Comparison of ENCODE assay signal across 8 mouse cellular contexts in the genomic region with DNA sequence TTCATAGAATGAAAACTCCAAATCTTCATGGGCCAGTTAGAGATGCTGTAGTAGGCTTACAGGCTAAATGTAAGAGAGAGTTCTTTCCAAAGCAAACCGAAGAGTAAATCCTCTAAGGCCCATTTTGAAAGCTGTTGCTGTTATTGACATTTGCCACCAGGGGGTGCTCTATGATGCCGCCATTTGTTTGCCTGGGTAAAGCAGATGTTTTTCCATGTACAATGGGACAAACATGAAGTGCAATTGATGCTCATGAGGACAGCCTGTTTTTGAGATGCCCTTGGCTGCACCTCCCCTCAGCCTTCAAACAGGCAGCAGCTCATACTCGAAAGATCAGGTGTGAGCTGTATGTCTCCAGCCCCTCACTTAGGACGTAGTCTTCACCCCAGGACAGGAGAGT.
DNase-seq lines count a peak whose midpoint lies in the region; ATAC-seq and TF ChIP-seq lines count a peak whose summit lies in the region.

No protein-coding gene starts in this region.

- WGBS in forebrain, embryonic 10.5 days: 47% methylated on average over 4 of the region's 4 CpGs
- WGBS in forebrain, embryonic 16.5 days: 39% methylated on average over 4 of the region's 4 CpGs
- 51% methylated on average over 4 of the region's 4 CpGs for WGBS in midbrain, embryonic 10.5 days
- 40% methylated on average over 4 of the region's 4 CpGs for WGBS in midbrain, embryonic 16.5 days
- 40% methylated on average over 4 of the region's 4 CpGs for WGBS in bone marrow, adult 2 months

- peaks cover 42% of the 10 kb centered on the region for H3K27me3 ChIP-seq in forebrain, embryonic 10.5 days (ENCODE audit: poor library complexity, severe bottlenecking)
- peaks cover 15% of the 10 kb centered on the region for H3K27me3 ChIP-seq in forebrain, embryonic 16.5 days (replicated peaks; ENCODE audit: control insufficient read depth, insufficient read depth, low read length)
- H3K27me3 ChIP-seq in midbrain, embryonic 10.5 days (ENCODE audit: low read depth, poor library complexity, severe bottlenecking): peaks cover 39% of the 10 kb centered on the region
- peaks cover 15% of the 10 kb centered on the region for H3K27me3 ChIP-seq in midbrain, embryonic 16.5 days (ENCODE audit: control insufficient read depth, insufficient read depth, low read depth, low read length)

- no peak for ATAC-seq in forebrain, embryonic 16.5 days
- no peak for ATAC-seq in midbrain, embryonic 16.5 days
- peak; percentile 48; the same call in 1 of the 2 replicates for ATAC-seq in megakaryocyte progenitor cell, adult 5-6 weeks (replicated peaks; ENCODE audit: poor library complexity)

- peak; percentile 40; the same call in 1 of the 2 replicates for TF ChIP-seq CTCF in bone marrow, adult 2 months (IDR thresholded peaks at IDR 0.05; ENCODE audit: control insufficient read depth, insufficient read depth, low read length)

- intact Hi-C loops in heart, postnatal 36 days (cut with DNase I): loop anchor here (2.0 to 5.0 kb wide), 7 partner anchors 65 to 990 kb away; partner anchors contain the start of gene Mtmr10

- peak; percentile 45 for DNase-seq in forebrain, embryonic 10.5 days (ENCODE audit: extremely low spot score, low spot score)
- peak; percentile 47 for DNase-seq in midbrain, embryonic 10.5 days (ENCODE audit: low spot score)
- DNase-seq in heart, postnatal 36 days: peak; percentile 50 to 57
- peak; percentile 35 to 42 for DNase-seq in thymus, postnatal 36 days

- H3K4me1 ChIP-seq in forebrain, embryonic 10.5 days: peaks cover 19% of the 10 kb centered on the region
- peaks cover 20% of the 10 kb centered on the region for H3K4me1 ChIP-seq in forebrain, embryonic 16.5 days (replicated peaks; ENCODE audit: control insufficient read depth, insufficient read depth, low read length)
- peaks cover 21% of the 10 kb centered on the region for H3K4me1 ChIP-seq in midbrain, embryonic 10.5 days
- H3K4me1 ChIP-seq in midbrain, embryonic 16.5 days (ENCODE audit: control insufficient read depth, insufficient read depth, low read length): peaks cover 19% of the 10 kb centered on the region
- no peaks in the 10 kb centered on the region for H3K4me1 ChIP-seq in bone marrow, adult 2 months (ENCODE audit: control insufficient read depth, insufficient read depth, low read length)

- no peak overlapping the region for H3K4me2 ChIP-seq in forebrain, embryonic 16.5 days (ENCODE audit: low read length)
- no peak overlapping the region for H3K4me2 ChIP-seq in midbrain, embryonic 16.5 days (ENCODE audit: low read length)

- no peak overlapping the region for H3K4me3 ChIP-seq in forebrain, embryonic 10.5 days
- no peak overlapping the region for H3K4me3 ChIP-seq in forebrain, embryonic 16.5 days (replicated peaks; ENCODE audit: low read length)
- H3K4me3 ChIP-seq in midbrain, embryonic 10.5 days: no peak overlapping the region
- no peak overlapping the region for H3K4me3 ChIP-seq in midbrain, embryonic 16.5 days (ENCODE audit: low read depth, low read length)
- H3K4me3 ChIP-seq in bone marrow, adult 2 months (replicated peaks; ENCODE audit: control insufficient read depth, low read depth, low read length): no peak overlapping the region

- H3K27ac ChIP-seq in forebrain, embryonic 10.5 days: no peak overlapping the region
- H3K27ac ChIP-seq in forebrain, embryonic 16.5 days (ENCODE audit: low read length): no peak overlapping the region
- H3K27ac ChIP-seq in midbrain, embryonic 10.5 days (replicated peaks): no peak overlapping the region
- no peak overlapping the region for H3K27ac ChIP-seq in midbrain, embryonic 16.5 days (ENCODE audit: low read length)
- H3K27ac ChIP-seq in bone marrow, adult 2 months (ENCODE audit: control insufficient read depth, insufficient read depth, low read depth, low read length, poor library complexity): no peak overlapping the region

- TF ChIP-seq POLR2A in bone marrow, adult 2 months (IDR thresholded peaks at IDR 0.05; ENCODE audit: borderline replicate concordance, control insufficient read depth, low read depth, low read length): no peak

- H3K9me3 ChIP-seq in forebrain, embryonic 10.5 days: no peaks in the 10 kb centered on the region
- no peaks in the 10 kb centered on the region for H3K9me3 ChIP-seq in forebrain, embryonic 16.5 days (ENCODE audit: control insufficient read depth, low read length)
- no peaks in the 10 kb centered on the region for H3K9me3 ChIP-seq in midbrain, embryonic 10.5 days (replicated peaks)
- H3K9me3 ChIP-seq in midbrain, embryonic 16.5 days (replicated peaks; ENCODE audit: control insufficient read depth, low read length, poor library complexity, severe bottlenecking): no peaks in the 10 kb centered on the region

- no peaks in the 10 kb centered on the region for H3K36me3 ChIP-seq in forebrain, embryonic 10.5 days (replicated peaks)
- H3K36me3 ChIP-seq in forebrain, embryonic 16.5 days (ENCODE audit: control insufficient read depth, insufficient read depth): no peaks in the 10 kb centered on the region
- H3K36me3 ChIP-seq in midbrain, embryonic 10.5 days: no peaks in the 10 kb centered on the region
- no peaks in the 10 kb centered on the region for H3K36me3 ChIP-seq in midbrain, embryonic 16.5 days (ENCODE audit: control insufficient read depth, insufficient read depth, low read length)

- no peak overlapping the region for H3K9ac ChIP-seq in forebrain, embryonic 16.5 days (replicated peaks; ENCODE audit: low read depth, low read length)
- H3K9ac ChIP-seq in midbrain, embryonic 16.5 days (ENCODE audit: low read depth, low read length): no peak overlapping the region
